Mouse (Mus musculus) c-Kit-negative CD71-positive TER-119-positive erythroid progenitor cells, embryonic 14.5 days (primary cell): ENCODE results near the gene Cdkl2.

ENCODE experiments used
- DNase-seq: peaks from one replicate; pipeline ENCODE4 v3.0.0-alpha.2; 2013; ENCODE audit warnings: low read depth, low spot score

The Cdkl2 gene

GRCm38 (mm10) chr5:92043783-92044182, at the start of gene Cdkl2:
Cdkl2 (minus strand) TSS chr5:92043883.
- no peak for DNase-seq

GRCm38 (mm10) chr5:92087469-92087868, 43.8 kb upstream of the Cdkl2 start:
- DNase-seq: no peak

- no peak for DNase-seq
These were observed 42.3 kb upstream of the Cdkl2 start for GRCm38 (mm10) chr5:92085821-92086550.

- DNase-seq: no peak
These were observed 41.6 kb upstream of the Cdkl2 start for GRCm38 (mm10) chr5:92085246-92085645.

GRCm38 (mm10) chr5:92083417-92084038, 39.8 kb upstream of the Cdkl2 start, which contains the start of gene G3bp2:
G3bp2 (minus strand) TSS chr5:92083719.
- DNase-seq: peak; percentile 79

GRCm38 (mm10) chr5:92082821-92083401, 39.2 kb upstream of the Cdkl2 start:
- DNase-seq: peak; percentile 20

- DNase-seq: no peak
These were observed 37.6 kb upstream of the Cdkl2 start for GRCm38 (mm10) chr5:92081326-92081725.

- DNase-seq: no peak
These were observed 36.7 kb upstream of the Cdkl2 start for GRCm38 (mm10) chr5:92080400-92080799.

GRCm38 (mm10) chr5:92079304-92079703, 35.6 kb upstream of the Cdkl2 start:
- DNase-seq: no peak

- no peak for DNase-seq
These were observed 35.1 kb upstream of the Cdkl2 start for GRCm38 (mm10) chr5:92078751-92079150.

GRCm38 (mm10) chr5:92076273-92076672, 32.6 kb upstream of the Cdkl2 start:
- DNase-seq: no peak

GRCm38 (mm10) chr5:92074061-92074460, 30.4 kb upstream of the Cdkl2 start:
- DNase-seq: no peak

GRCm38 (mm10) chr5:92063192-92063591, 19.5 kb upstream of the Cdkl2 start:
- DNase-seq: no peak

- no peak for DNase-seq
These were observed 9.2 kb upstream of the Cdkl2 start for GRCm38 (mm10) chr5:92052866-92053265.

- no peak for DNase-seq
These were observed 6.7 kb upstream of the Cdkl2 start for GRCm38 (mm10) chr5:92050419-92050818.

- peak; percentile 88 for DNase-seq
These were observed 1.0 kb downstream of the Cdkl2 start for GRCm38 (mm10) chr5:92042377-92043348.

GRCm38 (mm10) chr5:92019960-92020359, 23.7 kb downstream of the Cdkl2 start:
- no peak for DNase-seq

- DNase-seq: no peak
These were observed 31.9 kb downstream of the Cdkl2 start for GRCm38 (mm10) chr5:92011756-92012155.

- no peak for DNase-seq
These were observed 33.9 kb downstream of the Cdkl2 start for GRCm38 (mm10) chr5:92009827-92010226.

GRCm38 (mm10) chr5:92003011-92003410, 40.7 kb downstream of the Cdkl2 start:
- DNase-seq: no peak

GRCm38 (mm10) chr5:92000770-92001169, 42.9 kb downstream of the Cdkl2 start:
- DNase-seq: no peak

GRCm38 (mm10) chr5:91994546-91994945, 49.1 kb downstream of the Cdkl2 start:
- no peak for DNase-seq
